Mouse (Mus musculus): Measurements from ENCODE around the gene Syt10. TPM values are rescaled to one million over a fixed set of nuclear protein-coding genes. Genes with fewer than 3 reads are reported as not detected.

The Syt10 gene
- polyA plus RNA-seq, 1 experiment = not detected

- no peaks in the 10 kb centered on the region for H3K27me3 ChIP-seq (ENCODE audit: control insufficient read depth, insufficient read depth, low read length)
- 88% methylated on average over 3 of the region's 3 CpGs for WGBS
- no peak for DNase-seq
- no peak overlapping the region for H3K27ac ChIP-seq (ENCODE audit: control insufficient read depth, insufficient read depth, low read length)
- no peaks in the 10 kb centered on the region for H3K4me1 ChIP-seq (replicated peaks; ENCODE audit: control insufficient read depth, insufficient read depth, low read length)
- no peak overlapping the region for H3K4me3 ChIP-seq (ENCODE audit: control insufficient read depth, insufficient read depth, low read length)
- TF ChIP-seq POLR2A (IDR thresholded peaks at IDR 0.05; ENCODE audit: control insufficient read depth, extremely low read depth, insufficient read depth, low read length, poor library complexity) (no peak), CTCF (IDR thresholded peaks at IDR 0.05; ENCODE audit: borderline replicate concordance, control insufficient read depth, extremely low read depth, insufficient read depth, low read length, poor library complexity) (no peak)
- H3K36me3 ChIP-seq (ENCODE audit: control insufficient read depth, insufficient read depth, low read length) = no peaks in the 10 kb centered on the region
Observed at GRCm38 (mm10) chr15:89733611-89734010, 108.0 kb downstream of the Syt10 start.

Other genes starting within 250 kb of the Syt10 start
- 9.6 and 10.2 TPM in 2 replicates for gene Rabl2, start 249.9 kb downstream of the Syt10 start, polyA plus RNA-seq (2012; rRNA removed)